Mouse (Mus musculus) CD4-positive, CD25-positive, alpha-beta regulatory T cell, adult 4 months (primary cell): ENCODE measurements at regions not wholly inside any gene's neighbourhood (a gene's known extent, or its start where the extent isn't known, plus 50 kb on each side); places are given as distances from the start of the nearest gene placed in this dataset.

Source experiments
- ATAC-seq: one replicate; pipeline ENCODE4 v1.8.0; 2017

DNA sequence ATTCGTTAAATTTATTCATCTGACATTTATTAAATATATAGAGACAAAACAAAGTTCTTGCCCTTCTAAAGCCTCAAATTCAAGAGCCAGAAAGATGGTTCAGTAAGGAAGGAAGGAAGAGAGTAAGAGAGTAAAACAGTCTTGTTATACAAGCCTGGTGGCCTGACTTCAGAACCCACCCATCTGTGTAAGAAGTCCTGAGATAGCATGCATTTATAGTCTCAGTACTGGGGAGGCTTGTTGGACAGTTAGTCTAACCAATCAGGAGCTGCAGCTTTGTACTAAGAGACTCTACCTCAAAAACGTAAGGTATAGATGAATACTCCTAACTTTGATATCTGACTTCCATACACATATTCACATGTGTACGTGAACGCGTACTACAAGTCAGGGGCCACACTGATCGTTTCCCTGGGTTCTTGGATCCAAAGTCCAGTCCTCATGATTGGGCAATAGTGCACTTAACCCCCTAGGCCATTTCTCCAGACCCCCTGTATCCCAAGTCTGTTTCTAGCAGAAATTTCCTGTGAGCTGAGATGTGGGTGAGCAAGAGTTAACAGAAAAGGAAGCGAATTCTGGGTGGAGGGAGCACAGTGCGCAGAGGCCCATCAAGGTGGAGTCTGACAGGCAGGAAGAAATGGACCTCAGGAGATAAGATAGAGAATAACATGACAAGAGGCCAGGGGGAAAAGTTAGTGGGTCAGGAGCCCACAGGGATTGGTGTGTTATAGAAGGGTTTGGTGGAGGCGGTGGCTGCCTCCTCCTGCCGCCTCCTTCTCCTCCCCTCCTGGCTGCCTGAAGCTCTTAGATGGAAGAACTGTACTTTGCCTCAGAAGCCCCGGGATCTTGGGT, 187.0 kb downstream of the Kit start:
- ATAC-seq: no peak

DNA sequence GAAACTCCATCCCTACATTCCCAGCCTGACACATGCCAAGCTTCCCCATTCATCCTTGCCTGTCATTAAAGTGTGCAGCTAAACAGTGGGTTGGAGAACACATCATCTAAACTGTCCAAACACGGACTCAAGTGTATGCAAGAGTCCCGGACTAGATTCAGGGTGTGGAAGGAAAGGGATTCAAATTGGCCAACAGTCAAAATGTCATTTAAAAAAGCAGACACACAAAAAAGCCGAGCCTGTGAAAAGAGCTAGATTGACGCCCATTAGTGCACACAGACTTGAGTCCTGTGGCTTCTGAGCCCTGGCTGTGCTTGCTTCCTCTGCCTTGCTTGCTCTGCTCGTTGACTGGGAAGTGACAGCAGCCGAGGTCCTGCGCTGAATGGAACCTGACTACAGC, 181.5 kb downstream of the Kit start:
- no peak for ATAC-seq

GRCm38 (mm10) chr5:75754356-75754755, 179.6 kb downstream of the Kit start:
- ATAC-seq: no peak

DNA sequence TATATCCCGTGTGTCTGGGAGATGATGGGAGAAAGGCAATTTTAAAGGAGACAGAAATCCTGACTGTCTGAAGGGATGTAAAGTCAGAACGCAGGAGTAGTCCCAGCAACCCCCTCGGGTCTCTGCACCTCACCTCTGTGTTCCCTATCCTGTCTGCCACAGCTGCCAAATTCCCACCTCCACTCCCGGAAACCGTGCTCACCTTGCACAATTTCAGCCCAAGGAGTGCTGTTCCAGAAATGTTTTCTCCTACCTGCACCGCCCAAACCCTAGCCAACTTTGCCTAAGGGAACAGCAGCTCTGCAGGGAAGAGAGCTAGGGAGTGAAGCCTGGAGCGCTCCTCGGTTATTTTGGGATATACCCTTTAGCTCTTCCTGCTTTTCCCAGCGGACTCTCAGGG, 170.6 kb downstream of the Kit start:
- no peak for ATAC-seq

DNA sequence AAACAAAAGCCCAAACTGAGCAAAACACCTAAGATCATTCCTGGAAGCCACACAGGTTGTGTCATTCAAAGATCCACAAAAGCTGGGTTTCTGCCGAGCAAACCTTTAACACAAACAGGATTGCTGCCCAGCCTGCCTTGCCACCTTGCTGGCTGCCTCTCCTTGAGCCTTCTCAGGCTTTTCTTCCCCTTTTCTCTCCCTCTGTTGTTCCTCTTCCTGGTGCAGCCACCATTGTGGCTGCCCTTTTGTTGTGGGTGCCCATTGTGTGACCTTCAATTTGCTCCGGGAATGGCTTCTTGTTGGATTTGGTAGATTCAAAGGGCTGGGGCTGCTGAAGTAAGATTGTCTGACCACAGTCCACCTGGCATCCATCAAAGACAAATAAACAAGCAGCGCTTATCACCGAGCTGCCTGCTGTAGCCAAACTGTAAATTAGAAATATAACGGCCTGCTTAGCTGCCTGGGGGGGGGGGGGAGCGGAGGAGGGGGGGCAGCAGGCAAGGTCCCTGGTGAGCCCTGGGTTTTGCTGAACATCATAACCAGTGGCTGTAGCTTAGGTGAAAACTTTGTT, 169.8 kb downstream of the Kit start:
- no peak for ATAC-seq

DNA sequence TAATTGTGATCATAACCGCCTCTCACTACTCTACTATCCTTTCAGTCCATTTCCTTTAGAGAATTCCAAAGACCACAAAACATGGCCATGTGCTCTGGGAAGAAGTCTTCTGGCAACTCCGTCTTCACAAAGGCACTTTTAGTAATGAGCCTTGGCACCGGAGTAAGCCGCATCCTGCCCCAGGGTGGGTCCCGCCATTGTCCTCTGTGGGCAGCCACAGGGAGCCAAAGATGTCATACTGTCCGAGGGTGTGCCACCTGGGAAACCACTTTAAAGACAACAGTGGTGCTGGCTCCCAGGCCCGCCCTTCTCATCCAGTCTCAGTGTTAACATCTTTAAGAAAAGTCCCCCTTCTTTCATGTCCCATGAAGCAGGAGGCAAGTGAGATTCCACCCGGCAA, 164.6 kb downstream of the Kit start:
- no peak for ATAC-seq

DNA sequence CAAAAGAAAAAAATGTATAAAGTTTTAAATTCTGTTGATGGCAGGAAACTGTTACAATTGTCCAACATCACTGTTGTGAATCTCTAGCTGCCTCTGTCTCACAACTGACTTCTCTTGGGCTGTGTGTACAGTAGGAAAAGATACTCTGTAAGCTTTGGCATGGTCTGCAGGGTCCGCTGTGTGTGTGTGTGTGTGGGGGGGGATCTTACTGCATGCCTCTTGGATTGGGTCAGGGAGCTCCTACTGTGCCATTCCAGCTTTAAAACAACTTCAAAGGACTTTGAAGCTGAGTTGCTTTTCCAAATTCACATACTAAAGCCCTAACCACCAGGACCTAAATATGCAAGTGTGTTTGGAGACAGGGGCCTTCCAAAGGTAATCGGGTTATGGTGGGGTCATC, 163.7 kb downstream of the Kit start:
- no peak for ATAC-seq

- no peak for ATAC-seq
Measured at GRCm38 (mm10) chr5:75737752-75738151, 163.0 kb downstream of the Kit start.

DNA sequence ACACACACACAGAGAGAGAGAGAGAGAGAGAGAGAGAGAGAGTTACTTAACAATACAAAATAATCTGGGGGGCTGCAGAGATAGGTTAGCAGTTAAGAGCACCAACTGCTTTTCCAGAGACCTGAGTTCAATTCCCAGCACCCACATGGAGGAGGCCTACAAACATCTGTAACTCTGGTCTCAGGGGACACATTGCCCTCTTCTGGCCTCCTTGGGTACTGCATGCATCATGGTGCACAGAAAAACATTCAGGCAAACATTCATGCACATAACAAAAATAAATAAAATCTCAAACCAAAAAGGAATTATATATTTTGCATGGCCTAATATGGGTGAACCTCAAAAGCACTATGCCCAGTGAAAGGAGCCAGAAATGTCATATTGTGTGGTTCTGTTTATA, 161.6 kb downstream of the Kit start:
- no peak for ATAC-seq

GRCm38 (mm10) chr5:75734508-75734907, 159.8 kb downstream of the Kit start:
- no peak for ATAC-seq

DNA sequence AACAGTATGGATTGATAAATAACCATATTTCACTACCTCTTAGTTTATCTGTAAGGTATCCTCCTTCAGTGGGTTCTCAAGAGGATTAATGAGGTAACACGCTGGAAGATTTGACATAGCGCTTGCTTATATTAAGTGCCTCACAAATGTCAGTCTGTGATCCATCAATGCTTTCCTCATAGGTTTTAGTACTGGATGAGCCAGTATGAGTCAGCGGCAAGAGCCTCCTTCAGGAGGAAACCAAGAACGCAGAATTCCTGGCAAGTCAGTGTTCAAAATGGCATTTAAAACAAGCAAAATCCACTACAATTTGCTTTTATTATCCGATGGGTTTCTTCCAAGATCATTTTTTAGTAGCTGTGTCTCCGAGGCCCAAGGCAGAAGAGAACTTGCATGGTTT, 159.3 kb downstream of the Kit start:
- ATAC-seq: no peak

DNA sequence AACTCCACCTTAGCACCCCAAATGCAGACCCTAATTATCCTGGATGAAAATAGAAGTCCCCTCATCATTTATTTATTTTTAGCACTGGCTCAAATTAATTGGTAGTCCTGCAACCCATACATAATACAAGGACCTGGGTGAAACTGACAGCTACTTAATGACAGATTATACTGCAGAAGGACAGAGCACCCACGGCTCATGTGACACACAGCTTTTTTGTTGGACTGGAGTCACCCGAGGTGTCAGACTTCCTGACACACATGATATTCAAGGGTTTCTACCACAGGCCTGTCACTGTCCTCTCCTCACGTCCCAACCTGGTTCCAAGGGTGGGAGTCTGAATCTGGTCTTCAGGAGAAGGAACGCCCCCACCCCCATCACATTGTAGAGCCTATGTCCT, 156.5 kb downstream of the Kit start:
- no peak for ATAC-seq

GRCm38 (mm10) chr5:75730698-75731097, 156.0 kb downstream of the Kit start:
- ATAC-seq: no peak

DNA sequence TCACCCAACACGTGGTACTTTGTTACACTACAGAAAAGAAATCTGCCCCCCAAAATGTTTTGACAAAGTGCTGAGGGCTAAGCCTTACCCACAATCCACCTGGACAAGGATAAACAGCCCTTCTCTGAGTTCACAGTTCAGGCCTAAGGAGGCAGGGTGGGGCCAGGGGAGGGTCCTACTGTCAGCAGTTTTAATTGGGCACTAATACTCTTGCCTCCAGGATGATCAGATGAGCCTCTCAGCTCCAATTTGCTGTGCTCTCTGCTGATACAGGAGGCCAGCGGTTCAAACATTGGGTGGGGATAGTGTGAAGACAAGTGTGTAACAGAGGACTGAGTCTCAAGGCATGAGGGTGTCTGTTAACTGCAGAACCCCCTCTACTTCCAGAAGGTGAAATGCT, 146.6 kb downstream of the Kit start:
- ATAC-seq: no peak

GRCm38 (mm10) chr5:75720091-75720940, 145.6 kb downstream of the Kit start:
- ATAC-seq: no peak

- no peak for ATAC-seq
Measured at GRCm38 (mm10) chr5:75718511-75719225, 144.0 kb downstream of the Kit start.
